In the genomic region with DNA sequence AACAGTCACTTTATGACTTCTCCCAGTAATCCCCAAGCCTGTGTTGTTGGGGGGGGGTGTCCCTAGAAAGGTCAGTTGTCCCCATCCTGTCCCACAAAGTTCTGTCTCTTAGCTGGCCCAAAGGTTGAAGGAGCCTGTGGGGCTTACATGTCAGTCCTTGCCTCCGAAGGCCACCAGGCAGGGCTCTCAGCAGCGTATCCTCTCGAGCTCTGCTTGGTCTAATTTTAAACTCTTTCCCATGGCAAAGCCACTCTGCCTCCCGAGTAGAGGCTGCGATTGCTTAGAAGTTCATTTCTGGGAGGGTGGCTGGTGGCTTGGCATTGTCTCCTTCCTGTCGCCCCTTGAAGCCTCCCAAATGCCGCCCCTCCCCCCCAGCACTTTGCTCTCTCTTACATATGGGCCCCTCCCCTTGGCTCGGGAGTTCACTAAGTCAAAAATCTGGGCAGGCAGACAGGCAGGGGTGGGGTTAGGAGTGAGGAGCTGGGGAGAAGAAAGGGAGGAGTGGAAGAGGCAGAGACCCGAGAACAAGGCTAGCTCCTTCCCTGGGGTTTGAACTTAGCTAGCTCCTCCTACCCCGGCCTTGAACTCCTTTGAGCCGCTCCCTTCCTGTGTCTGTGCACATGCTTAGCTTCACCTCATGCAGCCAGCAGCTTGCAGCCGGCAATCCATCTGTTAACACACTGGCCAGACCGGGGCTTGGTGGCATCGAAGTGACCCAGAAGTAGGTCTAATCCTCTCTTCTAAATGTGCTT, we compare ENCODE assay signal across 7 mouse cellular contexts.
A peak's percentile ranks its signal among the peaks of the same experiment; 100 is the strongest.
DNase-seq lines count a peak whose midpoint lies in the region; ATAC-seq and TF ChIP-seq lines count a peak whose summit lies in the region.

No protein-coding gene starts in this region.

- no peaks in the 10 kb centered on the region for H3K36me3 ChIP-seq in embryonic facial prominence, embryonic 15.5 days
- no peaks in the 10 kb centered on the region for H3K36me3 ChIP-seq in heart, postnatal 0 days (replicated peaks; ENCODE audit: control insufficient read depth, insufficient read depth, low read length)
- no peaks in the 10 kb centered on the region for H3K36me3 ChIP-seq in midbrain, embryonic 11.5 days (ENCODE audit: control insufficient read depth, insufficient read depth, low read length)

- peak; percentile 42 to 72 for DNase-seq in adrenal gland, postnatal 4 days (ENCODE audit: low spot score in 2 of 2)
- DNase-seq in heart, postnatal 0 days (ENCODE audit: low spot score) = peak; percentile 74
- DNase-seq in kidney, postnatal 25 days = peak; percentile 81 to 91
- peak; percentile 92 for DNase-seq in midbrain, embryonic 11.5 days (ENCODE audit: low spot score, missing footprints)
- DNase-seq in testis, postnatal 14 days (ENCODE audit: low spot score) = peak; percentile 68
- no peak for DNase-seq in layer of hippocampus, postnatal 14 days (ENCODE audit: low spot score in 2 of 2)

- H3K9ac ChIP-seq in embryonic facial prominence, embryonic 15.5 days = no peak overlapping the region
- H3K9ac ChIP-seq in heart, postnatal 0 days (replicated peaks; ENCODE audit: low read depth, low read length) = 0 out of 2 replicates have a peak overlapping the region, but pooled peaks have one; percentile 16
- no peak overlapping the region for H3K9ac ChIP-seq in midbrain, embryonic 11.5 days (ENCODE audit: low read length)

- TF ChIP-seq EP300 in heart, postnatal 0 days (IDR thresholded peaks at IDR 0.05; ENCODE audit: low read depth) = no peak

- ATAC-seq in embryonic facial prominence, embryonic 15.5 days (ENCODE audit: insufficient number of reproducible peaks, low FRiP score, low TSS enrichment, low read depth) = peak; percentile 65
- ATAC-seq in heart, postnatal 0 days (ENCODE audit: insufficient read depth, low read depth) = peak; percentile 78
- ATAC-seq in midbrain, embryonic 11.5 days (ENCODE audit: low FRiP score) = peak; percentile 55

- no peaks in the 10 kb centered on the region for H3K27me3 ChIP-seq in embryonic facial prominence, embryonic 15.5 days
- no peaks in the 10 kb centered on the region for H3K27me3 ChIP-seq in heart, postnatal 0 days (ENCODE audit: control insufficient read depth, insufficient read depth, low read length)
- no peaks in the 10 kb centered on the region for H3K27me3 ChIP-seq in midbrain, embryonic 11.5 days (ENCODE audit: control insufficient read depth, insufficient read depth, low read length)

- TF ChIP-seq CTCF in heart, postnatal 0 days (IDR thresholded peaks at IDR 0.05; ENCODE audit: low read depth) = peak; percentile 25; the same call in 1 of the 2 replicates

- 10% methylated on average over 14 of the region's 14 CpGs for WGBS in embryonic facial prominence, embryonic 15.5 days
- WGBS in heart, postnatal 0 days = 10% methylated on average over 14 of the region's 14 CpGs
- WGBS in midbrain, embryonic 11.5 days = 12% methylated on average over 14 of the region's 14 CpGs

- no peaks in the 10 kb centered on the region for H3K9me3 ChIP-seq in embryonic facial prominence, embryonic 15.5 days (replicated peaks)
- H3K9me3 ChIP-seq in heart, postnatal 0 days (replicated peaks; ENCODE audit: control insufficient read depth, low read length) = no peaks in the 10 kb centered on the region
- no peaks in the 10 kb centered on the region for H3K9me3 ChIP-seq in midbrain, embryonic 11.5 days (ENCODE audit: control insufficient read depth, low read length)

- H3K4me2 ChIP-seq in embryonic facial prominence, embryonic 15.5 days (replicated peaks) = peak overlapping the region; percentile 28
- H3K4me2 ChIP-seq in heart, postnatal 0 days (ENCODE audit: low read depth, low read length) = peak overlapping the region; percentile 53
- peak overlapping the region; percentile 13; the same call in 1 of the 2 replicates for H3K4me2 ChIP-seq in midbrain, embryonic 11.5 days

- no peak overlapping the region for H3K4me3 ChIP-seq in embryonic facial prominence, embryonic 15.5 days (replicated peaks)
- no peak overlapping the region for H3K4me3 ChIP-seq in heart, postnatal 0 days (ENCODE audit: low read depth, low read length)
- no peak overlapping the region for H3K4me3 ChIP-seq in midbrain, embryonic 11.5 days (ENCODE audit: low read depth, low read length)

- peaks cover 38% of the 10 kb centered on the region for H3K4me1 ChIP-seq in embryonic facial prominence, embryonic 15.5 days
- peaks cover 26% of the 10 kb centered on the region for H3K4me1 ChIP-seq in heart, postnatal 0 days (ENCODE audit: control insufficient read depth, insufficient read depth)
- H3K4me1 ChIP-seq in midbrain, embryonic 11.5 days (ENCODE audit: control insufficient read depth, insufficient read depth, low read length) = peaks cover 32% of the 10 kb centered on the region

- H3K27ac ChIP-seq in embryonic facial prominence, embryonic 15.5 days (replicated peaks) = peak overlapping the region; percentile 31; the same call in 1 of the 2 replicates
- peak overlapping the region; percentile 56 for H3K27ac ChIP-seq in heart, postnatal 0 days (ENCODE audit: low read depth)
- H3K27ac ChIP-seq in midbrain, embryonic 11.5 days (ENCODE audit: low read depth, low read length) = peak overlapping the region; percentile 54

Comparison
In these comparisons a context has a peak if more than half of its experiments do, and no peak if none do; other contexts are left out.
1. DNase-seq: peak in adrenal gland, postnatal 4 days (2 of 2), heart, postnatal 0 days (single experiment), kidney, postnatal 25 days (2 of 2), midbrain, embryonic 11.5 days (single experiment) and testis, postnatal 14 days (single experiment); none in layer of hippocampus, postnatal 14 days (0 of 2).
2. Peak in every context shown above with its lines, with median percentiles within 50 percentile points of each other: ATAC-seq, H3K27ac ChIP-seq and H3K4me2 ChIP-seq.